Mouse (Mus musculus) megakaryocyte, embryonic 14.5 days (primary cell): Measurements from ENCODE around the gene Slc35c1.

Source experiments
- FLI1 ChIP-seq: IDR thresholded peaks from 2 replicates; pipeline ENCODE4 v1.6.1; 2012; ENCODE audit warnings: low read length, inconsistent platforms, mixed read lengths
- GATA1 ChIP-seq: IDR thresholded peaks from 3 replicates; pipeline ENCODE4 v1.6.1; 2012; ENCODE audit warnings: mixed read lengths, low read length, inconsistent platforms, borderline replicate concordance

GRCm38 (mm10) chr2:92484256-92485025 lies 24.1 kb upstream of the Slc35c1 start:
- TF ChIP-seq GATA1 (no peak), FLI1 (no peak)
